Mouse (Mus musculus) thymus, adult 2 months (tissue): ENCODE measurements around the gene Cog5.

ENCODE experiments used
- CTCF ChIP-seq: fragments of 200-500 bp; IDR thresholded peaks from 2 replicates; pipeline ENCODE4 v1.5.1; 2012; ENCODE audit warnings: mild to moderate bottlenecking, control low read depth, low read length, moderate library complexity, borderline replicate concordance; ENCODE audit not compliant: control insufficient read depth, poor library complexity, insufficient read depth; ENCODE audit errors: extremely low read depth
- POLR2A ChIP-seq: fragments of 200-500 bp; IDR thresholded peaks from 2 replicates; pipeline ENCODE4 v1.6.1; 2012; ENCODE audit warnings: mild to moderate bottlenecking, low read length, control low read depth, moderate library complexity; ENCODE audit not compliant: control insufficient read depth, poor library complexity, insufficient read depth; ENCODE audit errors: extremely low read depth

- no peak for TF ChIP-seq POLR2A
- TF ChIP-seq CTCF, result no peak
Observed at GRCm38 (mm10) chr12:31836211-31836610, 181.5 kb downstream of the Cog5 start.
